Mouse (Mus musculus) heart, postnatal 36 days (tissue): ENCODE measurements around the gene Vmn1r201. TPM values are rescaled to one million over a fixed set of nuclear protein-coding genes. Genes with fewer than 3 reads are reported as not detected.

Experiments
- DNase-seq, 2 experiments: peaks; one replicate each; pipeline ENCODE4 v3.0.0; 2021 to 2022
- intact Hi-C: fragments of 180-260 bp; cut with DNase I; formaldehyde crosslinking; loops from one replicate; pipeline ENCODE4 v1.15.1; 2025
- total RNA-seq, 2 experiments: library from RNA; stranded (reverse); gene quantifications; 2 replicates each; pipeline ENCODE4 v1.2.3; 2021

Gene Vmn1r201
- not detected for total RNA-seq

DNA sequence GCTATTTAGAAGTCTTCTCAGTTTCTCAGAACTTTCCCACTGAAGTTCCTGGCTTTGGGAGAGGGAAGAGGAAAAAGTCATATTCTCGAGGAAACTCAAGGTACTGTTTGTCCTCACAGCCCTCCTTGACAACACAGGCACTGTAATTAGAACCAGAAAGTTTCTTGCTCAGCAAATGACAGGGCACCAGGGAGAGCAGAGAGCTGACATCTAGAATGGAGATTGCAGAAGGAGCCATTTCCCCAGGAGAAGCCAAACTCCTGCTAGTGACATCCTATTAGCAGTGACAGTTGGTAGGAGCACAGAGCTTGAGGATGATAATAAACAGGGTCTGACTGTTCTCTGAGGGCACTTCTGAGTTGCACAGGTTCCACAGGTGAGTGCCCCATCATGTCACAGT, at the start of gene Vmn1r201:
Vmn1r201 (plus strand) TSS at position 301 of the 400 bp plus-strand sequence.
- intact Hi-C loops, result no loop called here
- no peak for DNase-seq

GRCm38 (mm10) chr13:22455145-22455544, 16.6 kb upstream of the Vmn1r201 start:
- no peak for DNase-seq
- intact Hi-C loops, result no loop called here

- DNase-seq, result no peak
- intact Hi-C loops, result no loop called here
These were observed 30.7 kb downstream of the Vmn1r201 start for GRCm38 (mm10) chr13:22502431-22502830.

DNA sequence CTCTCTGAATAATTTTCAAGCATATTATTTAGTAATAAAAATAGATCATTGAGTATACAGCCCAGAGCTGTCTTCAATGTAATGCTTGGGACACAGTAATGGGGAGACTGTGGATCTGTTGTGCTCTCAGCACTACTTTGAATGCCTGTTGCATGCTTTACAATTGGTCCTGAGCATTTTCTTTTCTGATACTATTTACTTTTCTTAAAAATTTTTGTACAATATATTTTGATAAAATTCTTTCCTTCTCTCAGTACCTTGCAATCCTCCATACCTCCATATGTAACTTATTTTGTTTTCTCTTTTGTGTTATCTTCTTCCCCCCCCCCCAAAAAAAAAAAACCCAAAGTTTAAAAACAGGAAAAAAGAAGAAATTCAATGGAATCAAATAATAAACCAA, 33.6 kb downstream of the Vmn1r201 start, which contains the start of gene Vmn1r202:
Vmn1r202 (minus strand) TSS at position 101 of the 400 bp plus-strand sequence.
- intact Hi-C loops, result no loop called here
- DNase-seq, result no peak

GRCm38 (mm10) chr13:22517814-22518213, 46.1 kb downstream of the Vmn1r201 start, which contains the start of gene Vmn1r203:
Gene Vmn1r203, plus strand, starts transcription at chr13:22518114.
- intact Hi-C loops, result no loop called here
- no peak for DNase-seq

Other genes with a start within 250 kb of the Vmn1r201 start
- gene Vmn1r193, start 248.8 kb upstream of the Vmn1r201 start, total RNA-seq, result not detected
- not detected for gene Vmn1r194, start 227.7 kb upstream of the Vmn1r201 start, total RNA-seq
- not detected for gene Vmn1r195, start 201.4 kb upstream of the Vmn1r201 start, total RNA-seq
- not detected for gene Vmn1r196, start 182.0 kb upstream of the Vmn1r201 start, total RNA-seq
- gene Vmn1r197, start 147.3 kb upstream of the Vmn1r201 start, total RNA-seq, result not detected
- gene Vmn1r198, start 121.6 kb upstream of the Vmn1r201 start, total RNA-seq, result not detected
- gene Vmn1r199, start 92.1 kb upstream of the Vmn1r201 start, total RNA-seq, result not detected
- not detected for gene Vmn1r200, start 81.5 kb upstream of the Vmn1r201 start, total RNA-seq
- not detected for gene Vmn1r202, start 33.5 kb downstream of the Vmn1r201 start, total RNA-seq
- not detected for gene Vmn1r203, start 46.2 kb downstream of the Vmn1r201 start, total RNA-seq
- not detected for gene Vmn1r204, start 81.3 kb downstream of the Vmn1r201 start, total RNA-seq
- gene Vmn1r205, start 121.1 kb downstream of the Vmn1r201 start, total RNA-seq, result not detected
- gene Vmn1r206, start 152.3 kb downstream of the Vmn1r201 start, total RNA-seq, result not detected